Mouse (Mus musculus): Measurements from ENCODE around the gene Ifna13. TPM values are rescaled to one million over a fixed set of nuclear protein-coding genes. Genes with fewer than 3 reads are reported as not detected.

The Ifna13 gene
- not detected for total RNA-seq (2023)

DNA sequence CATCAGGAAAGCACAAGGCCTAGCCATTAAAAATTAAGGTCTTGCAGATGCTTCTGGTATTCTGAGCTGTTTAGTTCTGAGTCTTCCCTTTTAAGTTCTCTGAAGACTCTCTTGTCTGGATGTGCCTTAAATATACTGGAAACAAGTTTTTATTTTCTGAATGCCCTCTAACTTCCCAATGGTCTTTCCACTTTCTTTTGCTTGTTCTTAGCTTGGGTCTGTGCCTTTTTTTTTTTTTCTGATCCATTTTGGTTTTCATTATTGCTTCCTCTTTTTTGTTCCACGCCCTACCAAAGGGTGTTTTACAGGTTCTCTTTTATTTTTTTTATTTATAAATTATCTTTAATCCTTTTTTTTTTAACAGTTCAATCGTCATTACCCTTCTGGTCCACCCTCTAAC, at the start of gene Ifna13:
TSS of gene Ifna13 (minus strand) at position 101 of the 400 bp plus-strand sequence.

DNA sequence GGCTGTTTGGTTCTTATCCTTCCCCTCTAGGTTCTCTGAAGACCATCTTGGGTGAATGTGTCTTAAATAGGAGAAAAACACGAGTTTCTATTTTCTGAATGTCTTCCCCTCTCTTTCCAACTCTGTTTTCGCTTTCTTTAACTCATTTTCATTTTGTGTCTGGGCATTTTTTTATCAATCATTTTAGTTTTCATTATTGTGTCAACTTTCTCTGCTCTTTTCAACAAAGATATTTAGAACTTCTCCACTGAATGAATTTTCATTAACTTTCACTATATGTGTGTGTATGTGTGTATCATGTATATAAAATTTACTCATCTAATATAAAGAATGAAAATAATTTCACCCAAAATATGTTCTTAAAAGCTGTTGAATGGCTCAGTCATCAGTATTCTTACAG, 47.0 kb upstream of the Ifna13 start, which contains the start of gene Ifnab:
TSS of gene Ifnab (minus strand) at position 101 of the 400 bp plus-strand sequence.

DNA sequence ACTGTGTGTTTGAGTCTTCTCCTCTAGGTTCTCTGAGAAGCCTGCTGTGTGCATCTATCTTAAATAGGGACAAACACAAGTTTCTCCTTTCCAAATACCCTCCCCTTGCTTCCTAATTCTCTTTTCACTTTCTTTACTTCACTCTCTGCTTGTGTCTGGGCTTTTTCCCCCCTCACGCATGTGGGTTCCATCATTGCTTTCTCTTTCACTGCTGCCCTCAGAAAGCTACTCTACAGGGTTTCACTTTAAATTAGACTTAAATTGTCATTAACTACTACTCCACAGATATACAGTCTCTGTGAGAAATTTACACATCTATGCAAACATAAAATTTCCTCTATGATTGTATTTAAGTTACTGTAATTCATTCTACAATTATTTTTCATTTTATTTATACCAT, 39.6 kb upstream of the Ifna13 start, which contains the start of gene Ifna2:
TSS of gene Ifna2 (minus strand) at position 101 of the 400 bp plus-strand sequence.

DNA sequence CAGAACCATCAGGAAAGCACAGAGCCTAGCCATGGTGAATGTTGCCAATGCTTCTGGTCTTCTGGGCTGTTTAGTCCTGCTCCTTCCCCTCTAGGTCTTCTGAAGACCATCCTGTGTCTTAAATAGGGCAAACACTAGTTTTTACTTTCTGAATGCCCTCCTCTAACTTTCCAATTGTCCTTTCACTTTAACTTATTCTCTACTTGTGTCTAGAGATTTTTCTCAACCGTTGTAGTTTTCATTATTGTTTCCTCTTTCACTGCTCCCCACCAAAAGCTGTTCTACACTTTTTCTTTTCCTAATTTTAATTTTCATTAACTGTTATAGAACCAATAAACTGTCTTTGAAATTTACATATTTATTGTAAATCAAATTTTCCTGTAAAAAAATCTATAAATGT, 32.6 kb upstream of the Ifna13 start, which contains the start of gene Ifna16:
TSS of gene Ifna16 (minus strand) at position 101 of the 400 bp plus-strand sequence.

DNA sequence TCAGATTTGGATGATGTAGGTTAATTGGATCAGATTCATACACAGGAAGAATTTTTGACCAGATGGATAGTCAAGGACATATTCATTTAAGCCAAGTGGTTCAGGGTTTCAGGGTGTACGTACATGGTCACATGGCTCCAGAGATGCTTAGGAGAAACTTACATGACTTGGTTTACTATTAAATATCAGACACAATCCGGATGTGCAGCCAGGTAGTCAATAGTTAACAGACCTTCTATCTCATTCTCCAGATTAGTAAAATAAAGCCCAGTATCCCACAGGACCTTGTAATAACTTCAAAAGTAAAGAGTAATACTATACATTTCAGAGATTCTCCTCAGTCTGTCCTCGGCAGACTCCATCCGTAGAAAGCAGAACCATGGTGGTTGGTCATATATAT, 9.9 kb downstream of the Ifna13 start, which contains the start of gene C87499:
TSS of gene C87499 (minus strand) at position 101 of the 400 bp plus-strand sequence.

DNA sequence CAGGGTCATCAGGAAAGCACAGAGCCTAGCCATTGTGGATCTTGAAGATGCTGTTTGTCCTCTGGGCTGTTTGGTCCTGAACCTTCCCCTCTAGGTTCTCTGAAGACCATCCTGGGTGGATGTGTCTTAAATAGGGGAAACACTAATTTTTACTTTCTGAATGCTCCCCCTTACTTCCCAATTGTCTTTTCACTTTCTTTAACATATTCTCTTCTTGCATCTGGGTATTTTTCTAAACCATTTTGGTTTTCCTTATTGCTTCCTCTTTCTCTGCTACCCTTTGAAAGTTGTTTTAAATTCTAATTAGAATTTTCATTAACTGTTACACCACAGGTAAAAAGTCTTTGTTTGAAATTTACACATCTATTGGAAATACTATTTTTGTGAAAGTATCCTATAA, 41.0 kb downstream of the Ifna13 start, which contains the start of gene Ifna12:
TSS of gene Ifna12 (minus strand) at position 101 of the 400 bp plus-strand sequence.

Other genes with a start within 250 kb of the Ifna13 start
- under 1 TPM; 0.17 to 0.44 TPM for gene Hacd4, start 205.5 kb downstream of the Ifna13 start, total RNA-seq (2023)
- gene Ifnb1, start 121.7 kb downstream of the Ifna13 start, total RNA-seq (2023) = not detected
- gene Ifna15, start 86.2 kb downstream of the Ifna13 start, total RNA-seq (2023) = not detected
- not detected for gene Ifna14, start 72.7 kb downstream of the Ifna13 start, total RNA-seq (2023)
- not detected for gene Ifna9, start 52.1 kb downstream of the Ifna13 start, total RNA-seq (2023)
- gene Ifna12, start 41.1 kb downstream of the Ifna13 start, total RNA-seq (2023) = not detected
- gene C87499, start 10.0 kb downstream of the Ifna13 start, total RNA-seq (2023) = not detected
- not detected for gene Ifna16, start 32.5 kb upstream of the Ifna13 start, total RNA-seq (2023)
- not detected for gene Ifna2, start 39.5 kb upstream of the Ifna13 start, total RNA-seq (2023)
- not detected for gene Ifnab, start 46.9 kb upstream of the Ifna13 start, total RNA-seq (2023)
- gene Gm26566, start 77.3 kb upstream of the Ifna13 start, total RNA-seq (2023) = 1 to 10 TPM; 1.5 to 2.7 TPM
- gene Klhl9, start 78.0 kb upstream of the Ifna13 start, total RNA-seq (2023) = 10 to 100 TPM; 48.9 to 52.0 TPM
- not detected for gene Gm13271, start 110.4 kb upstream of the Ifna13 start, total RNA-seq (2023)
- gene Gm13283, start 115.7 kb upstream of the Ifna13 start, total RNA-seq (2023) = not detected
- under 1 TPM in 1 of 2 experiments, not detected in 1; 0.64 TPM for gene Gm13290, start 129.4 kb upstream of the Ifna13 start, total RNA-seq (2023)
- gene Gm13289, start 132.5 kb upstream of the Ifna13 start, total RNA-seq (2023) = not detected
- gene Gm13272, start 135.4 kb upstream of the Ifna13 start, total RNA-seq (2023) = not detected
- not detected for gene Ifnz, start 137.7 kb upstream of the Ifna13 start, total RNA-seq (2023)
- not detected for gene Gm13276, start 141.2 kb upstream of the Ifna13 start, total RNA-seq (2023)
- gene Gm13277, start 144.2 kb upstream of the Ifna13 start, total RNA-seq (2023) = not detected
- not detected for gene Gm13278, start 147.1 kb upstream of the Ifna13 start, total RNA-seq (2023)
- not detected for gene Gm13275, start 150.0 kb upstream of the Ifna13 start, total RNA-seq (2023)
- gene Gm13279, start 152.9 kb upstream of the Ifna13 start, total RNA-seq (2023) = not detected
- gene Gm13285, start 155.2 kb upstream of the Ifna13 start, total RNA-seq (2023) = not detected
- not detected for gene Gm13287, start 158.8 kb upstream of the Ifna13 start, total RNA-seq (2023)
- not detected for gene Gm13288, start 161.1 kb upstream of the Ifna13 start, total RNA-seq (2023)
- gene Ifna7, start 171.8 kb upstream of the Ifna13 start, total RNA-seq (2023) = not detected
- not detected for gene Ifna11, start 175.5 kb upstream of the Ifna13 start, total RNA-seq (2023)
- gene Ifna6, start 183.0 kb upstream of the Ifna13 start, total RNA-seq (2023) = not detected
- gene Ifna5, start 191.1 kb upstream of the Ifna13 start, total RNA-seq (2023) = not detected
- gene Ifna4, start 197.4 kb upstream of the Ifna13 start, total RNA-seq (2023) = not detected
- not detected for gene Ifna1, start 205.6 kb upstream of the Ifna13 start, total RNA-seq (2023)
- gene Ifne, start 235.7 kb upstream of the Ifna13 start, total RNA-seq (2023) = not detected

Data from T-cell, adult 66 days (primary cell).